Mouse (Mus musculus) kidney, postnatal 4 days (tissue): ENCODE data around the gene Fbln2.
A peak's percentile ranks its signal among the peaks of the same experiment; 100 is the strongest.

Experiments
- DNase-seq, 2 experiments: peaks; one replicate each; pipeline ENCODE4 v3.0.0; 2021; ENCODE audit warnings: mixed read lengths in 2 of 2

The Fbln2 gene

DNA sequence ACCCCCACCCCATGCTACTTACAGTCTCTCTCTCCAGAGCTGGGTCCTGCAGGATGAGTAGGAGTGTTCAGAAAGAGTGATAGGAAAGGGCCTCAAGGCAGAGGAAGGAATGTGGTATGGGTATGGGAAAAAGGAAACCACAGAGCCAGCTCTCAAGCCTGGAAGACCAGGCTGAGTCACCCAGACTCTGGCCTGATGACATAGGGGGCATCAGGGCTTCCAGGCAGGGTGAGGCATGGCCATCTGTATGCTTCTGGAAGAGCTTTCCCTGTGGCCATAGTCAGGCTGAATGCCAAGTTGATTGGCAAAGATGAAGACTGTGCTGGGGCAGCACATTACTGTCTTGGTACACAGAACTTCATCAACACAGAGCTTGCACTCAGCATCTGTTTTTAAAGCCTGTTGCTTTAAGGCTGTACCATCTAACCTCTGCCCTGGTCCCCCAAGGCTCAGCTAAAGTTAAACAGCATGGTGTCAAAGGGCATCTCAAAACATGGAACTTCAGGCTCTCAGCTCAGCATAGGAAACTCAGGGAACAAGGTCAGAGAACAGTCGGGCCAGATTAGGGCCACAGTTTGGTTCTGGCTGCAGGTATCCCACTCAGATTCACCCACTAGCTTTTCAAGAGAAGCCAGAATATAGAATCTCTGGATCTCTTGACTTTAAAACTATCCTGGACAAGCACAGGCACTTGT, 19.3 kb upstream of the Fbln2 start:
- DNase-seq: no peak

DNA sequence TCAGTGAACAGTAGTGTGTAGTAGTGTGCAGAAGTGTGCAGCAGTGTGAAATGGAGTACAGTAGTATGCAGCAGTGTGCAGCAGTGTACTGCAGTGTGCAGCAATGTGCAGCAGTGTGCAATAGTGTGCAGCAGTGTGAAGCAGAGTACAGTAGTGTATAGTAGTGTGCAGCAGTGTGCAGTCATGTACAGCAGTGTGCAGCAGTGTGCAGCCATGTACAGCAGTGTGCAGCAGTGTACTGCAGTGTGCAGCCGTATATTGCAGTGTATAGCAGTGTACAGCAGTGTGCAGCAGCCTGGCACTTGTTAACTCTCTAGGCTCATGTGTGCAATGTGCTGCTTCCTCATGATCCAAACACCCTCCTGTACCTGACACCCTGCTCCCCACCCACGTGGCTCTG, 13.8 kb upstream of the Fbln2 start:
- DNase-seq: no peak

DNA sequence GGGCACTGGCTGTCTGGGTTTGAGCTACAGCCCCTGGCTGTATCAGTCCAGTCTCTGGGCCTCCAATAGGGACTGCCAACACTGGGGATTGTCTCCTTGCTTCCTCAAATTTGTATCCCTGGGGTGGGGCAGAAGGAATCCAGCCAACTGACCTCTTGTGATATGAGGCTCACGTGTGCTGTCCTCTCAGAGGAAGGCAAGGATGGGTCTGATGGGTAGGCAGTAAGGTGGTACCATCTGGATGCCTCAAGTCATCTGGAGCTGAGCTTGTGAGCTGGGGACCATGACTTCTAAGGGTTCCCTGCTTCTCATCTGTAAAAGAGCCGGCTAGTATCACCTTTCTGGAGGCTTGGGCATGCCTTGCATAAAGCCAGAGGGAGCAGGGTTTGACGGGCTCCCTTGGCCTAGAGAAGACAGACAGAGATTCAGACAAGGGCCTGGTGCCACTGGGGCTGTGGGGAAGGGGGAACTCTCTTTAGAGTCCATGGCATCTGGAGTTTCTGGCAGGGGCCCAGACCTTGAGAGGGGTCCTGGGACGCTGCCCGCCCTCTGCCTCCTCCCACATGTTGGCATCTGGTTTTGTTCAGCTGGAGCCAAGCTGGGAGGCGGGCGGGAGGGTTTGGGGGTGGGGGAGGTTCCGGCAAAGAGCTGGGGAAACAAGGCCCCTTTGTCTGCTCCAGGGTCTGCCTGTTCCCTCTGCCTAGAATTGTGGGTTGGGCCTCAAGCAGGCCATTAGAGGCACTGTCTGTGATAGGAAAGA, 11.6 kb upstream of the Fbln2 start:
- DNase-seq: peak; percentile 21 to 34

DNA sequence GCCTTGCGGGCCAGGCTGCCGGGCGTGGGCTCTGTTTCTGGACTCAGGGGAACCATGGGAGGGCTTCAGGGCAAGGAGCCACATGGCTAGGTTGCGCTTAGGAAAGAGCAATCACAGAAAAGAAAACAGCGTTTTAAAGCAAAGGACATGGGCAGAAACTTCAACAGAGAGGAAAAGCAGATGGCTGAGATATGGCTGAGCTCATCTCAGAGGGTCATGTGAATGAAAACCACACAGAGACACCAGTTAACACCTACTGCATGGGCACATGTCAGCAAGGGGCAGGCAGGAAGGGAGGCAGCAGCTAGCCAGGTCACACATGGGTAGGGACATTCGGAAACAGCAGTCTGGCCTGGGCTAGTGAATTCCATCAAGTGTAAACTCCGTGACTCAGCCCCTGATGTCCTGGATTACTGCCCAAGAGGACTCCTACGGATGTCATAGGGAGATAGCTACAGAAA, 10.3 kb upstream of the Fbln2 start:
- no peak for DNase-seq

DNA sequence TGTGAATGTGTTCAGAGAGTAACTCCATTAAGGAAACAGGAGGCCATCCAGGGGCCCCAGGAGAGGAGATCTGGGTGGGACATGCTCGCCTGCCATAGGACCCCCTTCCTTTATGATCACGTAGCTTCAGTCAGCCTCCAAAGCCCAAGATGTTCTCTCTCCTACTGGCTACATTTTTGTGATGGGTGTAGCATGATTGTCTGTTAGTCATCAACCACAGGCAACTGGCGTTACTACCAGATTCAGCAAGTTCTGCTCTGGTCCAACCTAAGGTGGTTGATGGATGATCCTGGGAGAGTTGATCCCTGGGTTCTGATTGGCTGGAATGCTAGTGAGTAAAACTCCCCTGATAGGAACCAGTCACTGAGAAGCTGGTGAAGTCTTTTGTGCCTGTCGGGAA, 9.7 kb upstream of the Fbln2 start:
- DNase-seq: no peak

DNA sequence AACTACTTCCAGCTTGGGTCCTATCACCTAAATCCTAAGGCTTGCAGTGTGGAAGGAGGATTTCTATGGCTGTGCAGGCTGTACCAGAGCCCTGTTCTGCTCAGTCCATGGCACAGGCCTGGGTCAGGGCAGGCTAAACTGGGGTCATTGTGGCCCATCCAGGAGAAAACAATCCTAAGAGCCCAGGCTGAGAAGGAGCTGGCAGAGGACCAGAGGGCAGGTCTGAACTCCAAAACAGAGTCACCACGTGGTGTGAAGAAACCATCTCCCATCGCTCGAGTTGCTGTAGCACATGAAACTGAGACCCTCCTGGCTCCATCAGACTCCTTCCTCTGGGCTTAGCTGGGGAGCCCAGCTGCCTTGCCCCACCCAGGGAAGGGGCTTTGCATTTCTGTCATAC, 6.9 kb upstream of the Fbln2 start:
- no peak for DNase-seq

DNA sequence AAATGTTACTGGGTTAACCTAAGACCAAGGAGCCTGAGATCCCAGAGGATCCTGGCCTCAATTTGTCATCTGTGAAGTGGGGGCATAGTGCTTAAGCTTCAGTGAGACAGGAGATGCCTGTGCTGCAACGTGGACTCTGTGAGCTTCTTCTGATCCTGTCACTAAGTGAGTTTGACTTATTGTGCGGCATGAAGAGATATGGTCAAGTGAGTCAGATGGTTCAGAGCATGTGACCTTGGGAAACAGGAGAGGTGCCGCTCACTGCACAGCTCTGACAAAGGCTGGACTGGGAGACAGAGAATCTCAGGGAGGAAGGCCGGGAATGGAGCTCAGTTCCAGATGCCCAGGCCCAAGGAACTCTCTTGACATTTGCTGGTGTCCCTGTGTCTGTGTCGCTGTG, 6.5 kb upstream of the Fbln2 start:
- no peak for DNase-seq

DNA sequence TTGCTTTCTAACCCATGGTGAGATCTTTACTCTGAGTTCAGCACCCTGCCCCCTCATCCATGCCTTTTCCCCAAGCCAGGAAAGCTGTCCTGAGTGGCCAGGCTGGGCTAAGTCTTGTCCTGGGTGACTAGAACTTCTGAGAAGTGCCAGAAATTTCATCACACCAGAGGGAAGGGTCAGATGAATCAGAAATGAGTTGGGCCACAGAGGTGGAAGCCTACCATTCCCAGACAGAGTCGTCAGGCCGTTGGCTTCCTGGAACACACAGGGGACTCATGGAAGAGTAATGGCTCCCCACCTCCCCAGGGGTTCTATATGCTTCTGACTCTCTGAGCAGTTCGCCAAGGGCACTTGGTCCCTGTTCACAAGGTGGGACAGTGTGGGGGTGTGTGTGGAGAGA, 4.8 kb upstream of the Fbln2 start:
- DNase-seq: no peak

DNA sequence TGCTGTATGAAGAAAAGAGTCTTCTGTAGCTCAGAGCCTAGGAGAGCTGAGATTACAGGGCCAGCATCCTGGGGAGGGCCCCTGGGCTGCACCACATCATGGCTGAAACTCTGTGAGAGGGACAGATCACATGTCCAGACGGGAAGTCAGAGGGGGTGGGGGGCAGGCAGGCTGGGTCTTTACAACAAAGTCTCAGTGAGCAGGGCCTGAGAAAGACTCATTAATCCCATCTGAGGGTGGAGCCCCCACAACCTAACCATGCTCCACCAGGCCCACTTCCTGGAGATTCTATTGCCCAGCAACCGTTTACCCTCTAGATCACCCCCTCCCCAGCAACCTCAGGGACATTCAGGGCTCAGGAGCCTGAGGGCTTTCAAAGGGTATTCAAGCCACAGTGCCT, 2.5 kb upstream of the Fbln2 start:
- DNase-seq: peak in 1 of 2 experiments; percentile 29

DNA sequence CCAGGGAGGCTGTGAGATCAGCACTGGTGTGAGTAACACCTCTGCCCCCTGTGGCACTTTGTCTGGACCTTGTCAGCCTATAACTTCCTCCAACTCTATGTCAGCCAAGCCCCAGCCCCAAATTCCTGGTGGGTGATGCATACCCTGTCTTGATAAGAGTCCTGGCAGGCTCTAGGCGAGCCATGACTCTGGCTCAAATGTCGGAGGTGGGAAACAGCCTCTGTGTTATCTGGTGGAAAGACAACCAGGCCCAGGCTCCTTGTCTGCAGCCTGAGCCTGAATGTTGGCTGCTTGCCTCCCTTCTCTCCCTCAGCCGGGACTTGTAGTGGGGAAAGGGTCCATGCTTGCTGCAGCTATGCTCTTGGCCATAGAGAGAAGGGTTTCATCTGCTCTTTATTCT, 1.4 kb upstream of the Fbln2 start:
- DNase-seq: no peak

DNA sequence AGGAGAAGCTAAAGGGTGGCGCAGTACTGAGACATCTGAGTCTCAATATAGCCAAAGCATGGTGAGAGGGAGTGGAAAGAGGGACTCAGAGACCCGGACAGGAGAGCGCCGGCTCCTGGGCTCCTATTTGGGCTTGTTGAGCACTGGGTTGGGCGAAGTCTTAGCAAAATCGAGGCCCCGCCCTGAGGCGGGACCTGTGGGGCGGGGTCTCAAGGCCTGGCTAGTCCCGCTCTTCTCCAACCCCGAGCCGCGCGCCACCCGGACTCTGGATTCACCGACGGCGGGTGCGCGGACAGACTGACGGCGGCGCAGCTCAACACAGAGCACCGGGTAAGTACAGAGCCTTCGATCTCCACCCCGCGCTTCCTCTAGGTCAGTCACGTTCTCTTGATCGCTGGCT, 316 bp downstream of the Fbln2 start:
- DNase-seq: peak; percentile 72 to 78

DNA sequence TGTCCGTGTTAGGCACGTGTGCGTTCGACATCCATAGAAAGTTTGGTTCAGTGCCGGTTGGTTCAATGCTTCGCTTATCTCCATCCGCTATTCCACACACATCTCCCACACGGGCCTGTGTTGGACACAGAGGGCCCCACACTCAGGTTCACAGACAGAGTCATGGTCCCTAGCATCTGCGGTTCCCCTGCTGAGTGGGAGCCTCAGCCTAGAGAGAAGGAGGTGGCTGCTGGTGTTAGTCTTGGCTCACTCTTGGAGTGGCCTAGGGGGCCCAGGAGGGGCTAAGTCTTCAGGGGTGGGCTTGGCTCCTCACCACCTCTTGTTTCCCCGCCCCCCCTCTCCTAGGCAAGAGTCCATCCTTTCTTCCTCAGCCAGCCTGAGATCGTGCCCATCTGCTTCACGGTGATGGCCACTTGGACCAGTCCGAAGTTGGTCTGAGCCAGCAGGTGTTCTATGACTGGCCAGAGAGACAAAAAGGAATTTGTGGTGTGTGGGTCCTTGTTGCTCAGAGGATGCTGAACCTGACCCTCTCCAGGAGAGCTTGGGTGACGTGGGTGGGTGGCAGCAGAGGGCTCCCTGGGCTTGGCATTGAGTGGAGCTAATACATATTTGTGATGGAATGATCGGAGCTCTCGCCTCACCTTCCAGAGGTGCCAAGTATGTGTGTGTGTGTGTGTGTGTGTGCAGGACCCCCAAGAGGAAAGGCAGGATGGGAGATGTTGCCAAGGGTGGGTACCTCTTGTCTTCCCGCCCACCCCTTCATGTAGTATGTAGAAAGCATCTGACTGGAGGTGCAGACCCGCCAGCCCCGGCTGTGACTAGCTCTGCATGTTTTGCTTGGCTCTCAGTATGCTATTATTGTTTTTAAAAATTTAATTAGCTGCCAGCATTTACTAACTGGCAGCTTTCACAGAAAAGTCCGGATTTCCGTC, 1.3 kb downstream of the Fbln2 start:
- DNase-seq: no peak

DNA sequence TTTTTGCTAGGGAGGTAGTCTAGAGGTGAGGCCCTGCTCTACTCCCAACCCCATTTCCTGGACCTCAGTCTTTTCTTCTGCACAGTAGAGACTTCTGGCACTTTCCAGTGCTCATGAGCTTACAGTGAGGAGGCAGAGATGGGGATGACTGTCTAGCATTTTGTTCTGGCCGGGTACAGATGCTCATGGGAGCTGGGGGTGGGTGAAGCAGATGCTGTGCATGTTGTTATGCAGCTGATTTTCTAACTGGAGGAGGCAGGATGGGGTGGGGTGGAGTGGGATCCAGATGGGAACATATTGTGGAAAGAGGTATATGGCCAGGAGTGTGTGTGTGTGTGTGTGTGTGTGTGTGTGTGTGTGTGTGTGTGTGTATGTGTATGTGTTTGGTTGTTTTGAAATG, 3.2 kb downstream of the Fbln2 start:
- no peak for DNase-seq

DNA sequence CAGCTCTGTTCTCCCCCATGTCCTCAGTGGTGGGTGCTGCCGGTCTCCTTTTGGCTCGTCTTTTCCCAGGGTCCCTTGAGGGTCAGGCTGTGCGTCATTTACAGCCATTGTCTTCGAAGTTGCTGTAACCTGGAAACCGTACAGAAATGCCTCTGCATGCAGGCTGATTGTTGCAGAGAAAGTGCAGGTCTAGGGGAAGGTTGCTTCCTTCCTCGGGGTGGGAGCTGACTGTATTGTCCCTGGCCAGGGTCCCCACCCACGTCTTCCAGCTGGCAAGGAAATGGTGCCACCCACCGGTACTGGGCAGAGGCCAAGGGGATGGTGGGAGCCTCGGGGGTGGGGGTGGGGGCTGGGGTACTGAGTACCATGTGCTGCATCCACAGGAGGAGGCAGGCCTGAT, 6.2 kb downstream of the Fbln2 start:
- DNase-seq: no peak

DNA sequence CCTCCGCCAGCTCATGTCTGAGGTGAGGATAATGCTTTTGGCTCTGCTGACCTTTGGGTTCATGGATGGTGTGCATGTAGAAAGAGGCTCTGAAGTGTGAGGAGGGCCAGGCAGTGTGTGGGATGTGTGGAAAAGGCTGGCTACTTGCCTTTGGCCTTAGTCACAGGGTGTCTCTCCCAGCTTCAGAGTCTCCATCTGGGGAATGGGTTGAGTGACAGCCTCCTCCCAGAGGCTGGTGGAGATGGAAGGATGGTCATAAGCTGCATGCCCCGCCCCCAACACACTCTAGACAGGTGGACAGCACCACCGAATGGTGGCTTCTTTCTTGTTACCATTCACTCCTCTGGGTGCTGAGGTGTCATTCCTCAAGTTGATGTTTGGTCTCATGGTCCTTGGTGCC, 6.6 kb downstream of the Fbln2 start:
- no peak for DNase-seq

DNA sequence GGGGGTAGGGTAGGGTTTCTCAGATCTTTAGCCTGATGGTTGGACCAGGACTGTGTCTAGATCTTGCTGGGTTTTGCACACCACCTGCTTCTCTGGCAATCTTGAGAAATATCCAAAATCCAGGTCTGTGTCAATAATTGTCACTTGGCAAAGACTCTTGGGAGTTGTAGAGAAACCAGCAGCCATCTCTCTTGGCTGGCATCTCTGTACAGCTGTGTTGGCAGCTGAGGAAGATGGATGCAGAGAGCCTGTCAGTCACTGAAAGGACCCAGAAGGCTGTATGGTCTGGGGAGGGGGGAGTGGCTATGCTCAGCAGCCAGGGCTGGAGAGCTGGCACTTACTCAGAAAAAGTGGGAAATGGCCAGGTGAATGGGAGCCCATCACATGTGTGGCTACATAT, 7.8 kb downstream of the Fbln2 start:
- no peak for DNase-seq

DNA sequence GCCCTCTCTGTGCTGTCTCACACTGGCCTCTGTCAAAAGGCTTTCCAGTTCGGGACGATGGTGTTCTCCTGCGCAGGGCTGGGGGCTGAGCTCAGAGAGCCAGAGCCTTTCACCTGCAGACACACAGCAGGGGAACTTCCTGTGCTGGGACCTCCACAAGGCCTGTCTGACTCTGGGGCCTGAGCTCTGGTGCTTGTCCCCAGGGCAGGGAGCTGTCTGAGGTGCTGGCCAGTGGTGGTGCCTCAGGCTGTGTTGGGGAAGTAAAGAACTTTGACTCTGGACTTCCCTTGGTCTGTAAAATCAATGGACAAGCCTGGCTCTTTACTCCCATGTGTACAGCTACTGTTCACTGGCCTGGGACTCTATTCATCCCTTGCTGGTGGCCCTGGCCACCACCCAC, 8.8 kb downstream of the Fbln2 start:
- DNase-seq: peak; percentile 80 to 81

DNA sequence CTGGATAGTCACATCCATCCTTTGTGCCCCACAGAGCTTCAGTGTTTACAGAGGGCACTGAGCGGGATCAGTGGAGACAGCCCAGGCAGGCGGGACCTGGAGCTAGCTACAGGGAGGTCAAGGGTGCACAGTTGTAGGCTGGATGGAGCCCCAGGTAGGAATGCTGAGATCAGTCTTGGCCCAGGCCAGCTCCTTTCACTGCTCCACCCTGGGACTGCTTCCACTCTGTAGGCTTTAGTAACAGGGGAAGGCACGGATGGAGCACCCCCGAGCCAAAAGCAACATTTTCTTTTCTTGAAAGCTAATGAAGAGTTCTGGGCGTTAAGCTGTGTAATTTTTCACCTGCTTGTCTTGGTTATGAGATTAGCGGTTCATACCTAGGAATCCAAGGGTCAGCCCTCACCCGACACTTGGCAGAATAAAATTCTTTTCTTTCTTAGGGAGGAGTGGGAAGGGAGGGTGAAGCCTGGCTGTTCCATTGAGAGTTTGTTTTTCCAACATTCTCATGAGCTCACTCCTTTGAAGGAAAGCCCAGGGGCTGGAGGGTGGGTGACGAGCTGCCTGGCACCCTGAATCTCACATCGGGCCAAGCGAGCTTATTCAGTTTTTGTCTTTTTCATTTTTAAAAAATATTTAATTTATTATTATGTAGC, 10.6 kb downstream of the Fbln2 start:
- DNase-seq: no peak

DNA sequence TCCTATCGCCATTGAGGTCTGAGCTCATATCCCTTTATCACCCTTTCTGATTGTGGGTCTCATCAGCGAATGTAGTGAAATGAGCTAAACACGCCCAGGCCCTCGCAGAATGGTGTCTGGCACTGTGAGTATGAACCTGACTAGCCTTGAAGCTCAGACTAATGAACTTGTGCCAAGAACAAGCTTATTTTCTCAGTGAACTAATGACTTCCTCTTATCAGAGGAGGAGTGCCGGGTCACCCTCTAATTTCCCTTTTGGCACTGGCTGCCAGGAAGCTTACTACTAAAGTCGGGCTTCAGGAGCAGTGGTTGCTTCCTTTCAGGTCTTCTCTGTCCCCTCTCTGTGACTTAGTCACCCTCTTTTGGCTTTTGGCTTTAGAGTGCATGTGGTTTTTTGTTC, 12.7 kb downstream of the Fbln2 start:
- no peak for DNase-seq

DNA sequence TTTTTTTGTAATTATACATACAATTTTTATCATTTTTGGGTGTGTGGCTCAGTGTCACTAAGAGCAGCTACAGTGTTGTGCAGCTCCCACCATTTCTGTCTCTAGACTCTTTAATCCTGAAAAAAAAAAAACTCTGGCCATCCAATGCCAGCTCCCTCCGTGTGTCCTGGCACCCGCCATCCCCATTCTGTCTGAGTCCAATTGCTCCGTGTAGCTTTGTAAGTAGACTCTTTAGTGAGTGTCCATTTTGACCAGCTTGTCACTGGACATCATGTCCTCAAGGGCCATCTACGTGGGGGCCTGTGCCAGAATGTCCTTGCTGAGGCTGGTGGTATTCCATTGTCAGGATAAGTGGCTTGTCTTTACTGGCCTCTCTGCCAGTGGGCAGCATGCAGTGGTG, 13.1 kb downstream of the Fbln2 start:
- no peak for DNase-seq

DNA sequence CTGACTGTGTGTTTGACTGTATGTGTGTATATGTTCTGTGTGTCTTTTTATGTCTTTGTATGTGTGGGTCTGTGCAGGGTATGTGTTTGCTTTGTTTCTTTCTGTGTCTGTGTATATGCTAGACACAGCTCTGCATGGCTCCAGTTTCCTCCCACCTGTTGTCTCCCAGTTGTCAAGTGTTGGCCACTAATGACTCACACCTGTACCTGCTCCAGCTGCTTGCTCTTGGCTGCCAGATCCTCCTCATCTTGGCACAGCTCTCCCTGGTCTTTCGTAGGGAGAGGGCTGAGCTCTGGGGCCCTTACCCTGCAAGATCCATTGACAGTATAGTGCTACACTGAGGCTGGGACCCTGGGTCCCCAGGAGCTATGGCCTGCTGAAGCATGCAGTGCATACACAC, 13.8 kb downstream of the Fbln2 start:
- no peak for DNase-seq

DNA sequence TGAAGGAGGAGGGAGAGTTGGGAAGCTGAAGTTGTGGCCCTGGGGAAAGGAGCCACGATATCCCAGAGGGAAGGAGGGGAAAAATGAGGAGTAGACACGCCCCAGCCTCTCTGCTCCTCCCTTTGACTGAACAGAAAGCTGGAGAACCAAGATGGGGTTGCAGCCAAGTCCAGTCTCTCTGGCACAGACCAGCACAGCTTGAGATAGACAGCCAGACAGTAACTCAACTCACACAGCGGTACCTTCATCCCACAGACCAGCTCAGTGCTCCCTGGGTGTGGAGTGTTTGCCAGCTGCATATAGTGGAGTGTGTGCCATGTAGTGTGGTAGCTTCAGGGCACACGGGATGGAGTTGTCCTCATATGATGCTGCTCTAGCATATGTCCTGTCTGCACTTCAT, 16.7 kb downstream of the Fbln2 start:
- no peak for DNase-seq

DNA sequence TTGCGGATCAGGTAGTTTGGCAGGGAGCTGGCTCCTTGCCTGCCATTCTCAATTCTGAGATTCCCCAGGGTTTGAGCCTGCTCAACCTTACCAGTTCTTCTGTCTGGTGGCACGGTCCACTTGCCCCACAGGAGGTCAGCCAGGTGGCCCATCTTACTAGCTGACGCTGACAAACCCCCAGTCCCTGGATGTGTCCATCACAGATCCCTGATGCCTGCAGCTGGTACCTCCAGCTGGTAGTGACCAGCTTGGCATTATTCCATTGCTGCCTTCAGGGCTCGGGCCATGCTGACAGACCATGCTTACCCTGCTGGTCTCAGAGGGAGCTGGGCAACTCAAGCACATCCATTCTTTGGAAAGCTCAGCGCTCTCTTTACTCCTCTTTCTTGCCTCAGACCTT, 18.7 kb downstream of the Fbln2 start:
- DNase-seq: no peak
